Mouse (Mus musculus) liver, adult (tissue): ENCODE measurements at regions not wholly inside any gene's neighbourhood (a gene's known extent, or its start where the extent isn't known, plus 50 kb on each side); places are given as distances from the start of the nearest gene placed in this dataset.
A peak's percentile ranks its signal among the peaks of the same experiment; 100 is the strongest.

Experiments used
- GATA4 ChIP-seq: IDR thresholded peaks from 2 replicates; pipeline ENCODE4 v1.6.1; 2014; ENCODE audit warnings: mild to moderate bottlenecking, low read length; ENCODE audit not compliant: insufficient replicate concordance

GRCm38 (mm10) chr2:80717979-80718378 lies 100.9 kb downstream of the Nup35 start:
- no peak for TF ChIP-seq GATA4

DNA sequence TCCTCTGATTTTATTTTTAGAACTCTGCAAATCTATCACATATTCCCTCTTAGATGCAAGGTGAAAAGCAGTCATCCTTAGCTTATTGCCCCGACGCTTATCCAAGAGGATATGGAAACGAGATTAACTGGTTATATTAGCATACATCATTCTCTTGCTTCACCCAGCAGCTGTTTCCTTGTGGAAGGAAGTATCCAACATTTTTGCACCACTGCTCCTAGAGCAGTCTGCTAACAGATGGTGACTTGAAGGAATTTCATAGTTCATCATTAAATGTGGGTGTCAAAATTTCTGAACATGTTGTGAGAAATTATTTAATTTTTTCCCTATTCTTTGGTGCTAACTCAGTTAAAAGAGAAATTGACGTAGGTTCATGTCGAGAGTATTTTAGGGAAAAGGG lies 107.0 kb downstream of the Nup35 start:
- TF ChIP-seq GATA4 = no peak

DNA sequence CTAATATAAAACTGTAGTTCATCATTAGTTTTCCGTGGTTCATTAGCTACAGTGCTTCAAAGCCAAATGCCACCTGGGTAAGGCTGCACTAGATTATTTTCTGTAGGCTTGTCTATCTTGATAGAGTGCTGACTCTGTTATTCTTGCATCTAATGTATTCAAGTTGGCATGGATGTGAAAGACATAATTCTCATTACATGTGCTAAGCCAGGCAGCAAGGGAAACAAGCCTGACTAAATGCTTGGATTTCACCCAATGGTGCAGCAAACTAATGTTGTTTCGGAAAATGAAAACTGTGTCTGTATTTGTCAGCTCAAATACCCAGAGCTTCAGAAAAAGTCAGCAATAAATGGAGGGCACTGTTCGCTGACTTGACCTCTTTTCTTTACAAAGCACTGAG lies 114.3 kb downstream of the Nup35 start:
- no peak for TF ChIP-seq GATA4

DNA sequence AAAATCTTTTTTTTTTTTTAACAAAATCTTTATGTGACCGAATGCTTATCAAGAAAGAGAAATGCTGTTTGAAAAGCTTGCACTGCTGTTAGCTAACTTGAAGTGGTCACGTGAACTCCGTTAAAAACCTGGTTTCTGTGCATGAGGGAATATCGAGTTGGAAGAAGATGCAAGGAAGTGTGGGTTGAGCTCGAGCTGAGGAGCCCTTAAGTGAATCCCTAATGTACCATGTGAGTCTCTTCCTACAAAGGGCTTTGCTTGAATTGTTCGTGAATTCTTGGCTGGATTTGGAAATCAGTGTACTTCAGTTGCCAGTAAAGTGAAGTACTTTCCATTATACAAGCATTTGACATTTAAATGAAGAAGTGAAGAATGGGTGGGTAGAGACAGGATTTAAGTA lies 129.7 kb downstream of the Nup35 start:
- TF ChIP-seq GATA4 = no peak

- no peak for TF ChIP-seq GATA4
Measured at GRCm38 (mm10) chr2:80762013-80762612, 145.1 kb downstream of the Nup35 start.

- no peak for TF ChIP-seq GATA4
Measured at GRCm38 (mm10) chr2:80771176-80771575, 154.1 kb downstream of the Nup35 start.

DNA sequence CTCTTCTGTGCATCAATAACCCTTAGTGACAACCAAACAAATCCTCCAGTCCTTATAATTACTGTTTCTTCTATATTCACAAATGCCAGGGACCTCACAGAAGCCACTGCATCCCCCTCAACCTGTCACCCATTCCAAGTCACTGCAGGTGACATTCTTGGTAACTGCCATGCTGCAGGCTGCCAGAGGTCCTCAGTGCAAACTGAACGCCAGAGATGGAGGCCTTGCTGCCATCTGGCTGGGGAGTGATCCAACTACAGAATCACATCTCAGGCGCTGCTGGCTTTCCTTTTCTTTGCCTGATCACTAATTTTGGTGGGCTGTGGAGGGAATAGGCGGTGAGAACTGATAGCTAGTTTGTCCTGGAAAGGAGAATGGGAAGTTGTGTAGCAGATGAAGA lies 155.4 kb downstream of the Nup35 start:
- no peak for TF ChIP-seq GATA4

DNA sequence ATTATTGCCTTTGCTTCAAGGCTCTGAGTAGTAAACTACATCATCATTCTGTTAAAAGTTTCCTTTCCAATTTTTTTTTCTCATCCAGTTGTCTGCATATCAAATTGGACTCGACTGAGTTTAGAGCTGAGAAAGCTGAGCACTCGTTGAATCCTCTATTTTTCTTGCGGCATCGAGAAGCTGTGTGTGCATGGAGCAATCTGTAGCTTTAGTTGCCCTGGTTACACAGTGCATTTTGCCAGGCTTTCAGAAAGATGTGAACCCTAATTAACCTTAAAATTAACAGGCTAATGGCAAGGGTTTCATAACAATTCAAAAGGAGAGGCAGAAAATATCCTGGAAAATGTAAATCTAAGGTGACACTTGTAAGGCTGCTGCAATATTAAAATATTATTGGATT lies 169.3 kb downstream of the Nup35 start:
- no peak for TF ChIP-seq GATA4

- TF ChIP-seq GATA4 = no peak
Measured at GRCm38 (mm10) chr2:80793345-80794147, 176.5 kb downstream of the Nup35 start.

- no peak for TF ChIP-seq GATA4
Measured at GRCm38 (mm10) chr2:80794148-80794507, 177.1 kb downstream of the Nup35 start.

- peak; percentile 37; the same call in 1 of the 2 replicates for TF ChIP-seq GATA4
Measured at GRCm38 (mm10) chr2:80819268-80819667, 202.2 kb downstream of the Nup35 start.

DNA sequence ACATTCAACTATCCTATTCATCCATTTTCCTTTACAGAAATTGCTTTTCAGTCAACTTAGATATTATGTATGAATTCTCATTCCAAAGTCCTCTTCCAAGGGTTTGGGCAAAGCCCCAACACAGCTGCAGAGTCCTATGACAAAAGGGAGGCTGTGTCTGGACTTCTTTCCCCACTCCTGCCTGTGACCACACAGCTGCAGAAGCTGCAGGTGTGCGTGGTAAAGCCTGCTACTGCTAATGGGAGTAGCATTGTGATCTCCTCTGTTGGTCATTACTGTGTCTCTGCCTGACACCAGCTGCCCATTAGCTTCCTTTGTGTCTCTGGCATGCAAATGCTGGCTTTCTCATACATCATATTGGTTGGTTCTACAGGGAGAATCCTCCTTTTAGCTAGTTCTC lies 234.0 kb downstream of the Nup35 start:
- no peak for TF ChIP-seq GATA4

DNA sequence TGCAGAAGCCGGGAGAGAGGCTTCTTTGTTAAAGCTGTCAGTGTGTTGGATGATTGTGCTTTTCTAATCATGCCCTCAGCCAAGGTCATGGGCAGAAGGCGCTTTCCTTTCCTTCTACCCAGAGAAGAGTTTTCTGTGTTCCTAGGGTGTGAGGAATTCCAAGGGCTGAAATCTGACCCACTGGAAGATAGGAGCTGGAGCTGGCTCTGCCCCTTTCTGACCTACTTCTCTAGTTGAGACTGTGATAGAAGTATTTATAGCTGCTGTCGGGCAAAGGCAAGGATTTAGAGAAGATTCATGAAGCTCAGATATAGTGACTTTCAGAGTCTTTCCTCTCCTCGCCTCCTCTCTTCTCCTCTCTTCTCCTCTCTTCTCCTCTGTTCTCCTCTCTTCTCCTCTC lies 238.2 kb downstream of the Nup35 start:
- no peak for TF ChIP-seq GATA4

- no peak for TF ChIP-seq GATA4
Measured at GRCm38 (mm10) chr2:80870046-80870445, 253.0 kb downstream of the Nup35 start.

DNA sequence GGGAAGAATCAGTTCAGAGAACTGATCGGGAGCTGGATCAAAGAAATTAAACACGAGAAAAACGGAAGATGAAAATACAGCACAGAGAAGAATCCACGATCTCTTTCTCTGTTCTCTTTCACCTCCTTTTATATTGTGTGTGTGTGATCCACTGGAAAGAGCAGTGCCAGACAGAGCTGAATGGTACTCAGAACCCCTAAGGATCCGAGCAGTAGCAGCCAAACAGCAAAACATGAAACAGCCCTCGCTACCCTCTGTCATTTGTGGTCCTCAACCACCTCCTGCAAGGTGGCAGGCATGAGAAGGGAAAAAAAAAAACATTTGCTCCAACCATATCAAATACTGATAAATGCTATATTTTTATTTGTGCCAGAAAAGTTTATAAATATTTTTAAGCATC lies 253.4 kb downstream of the Nup35 start:
- no peak for TF ChIP-seq GATA4

DNA sequence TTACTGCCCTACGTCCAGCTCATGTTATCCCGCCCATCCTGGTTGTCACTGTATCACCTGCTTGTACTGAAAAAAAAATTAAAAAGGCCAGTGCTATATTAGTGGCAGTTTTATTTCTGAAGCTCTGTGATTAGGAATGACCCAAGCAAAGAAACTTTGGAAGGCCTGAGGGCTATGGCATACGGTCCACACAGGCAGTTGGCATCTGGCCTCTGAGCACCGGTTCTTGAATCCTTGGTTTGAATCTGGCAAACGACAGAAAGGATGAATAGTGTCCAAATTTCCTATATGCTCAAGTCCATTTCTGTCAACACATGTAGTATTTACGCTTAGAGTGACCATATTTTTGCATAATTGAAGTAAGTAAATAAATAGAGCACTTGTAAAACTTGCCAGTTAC lies 254.3 kb downstream of the Nup35 start:
- no peak for TF ChIP-seq GATA4

GRCm38 (mm10) chr2:80878437-80878836 lies 261.4 kb downstream of the Nup35 start:
- TF ChIP-seq GATA4 = no peak

- TF ChIP-seq GATA4 = no peak
Measured at GRCm38 (mm10) chr2:80884231-80884630, 267.2 kb downstream of the Nup35 start.

- no peak for TF ChIP-seq GATA4
Measured at GRCm38 (mm10) chr2:80902050-80902449, 285.0 kb downstream of the Nup35 start.
